Mouse (Mus musculus) limb, embryonic 14.5 days (tissue): ENCODE results near the gene Slc26a6. TPM values are rescaled to one million over a fixed set of nuclear protein-coding genes. Genes with fewer than 3 reads are reported as not detected.

ENCODE experiments used
- ATAC-seq: fragments of 200-750 bp; cut with Nextera tagmentation; 2 replicates; pipeline ENCODE4 v1.8.0; 2017; ENCODE audit warnings: low read depth, moderate number of reproducible peaks, moderate TSS enrichment; ENCODE audit not compliant: low FRiP score
- DNase-seq: peaks from one replicate; pipeline ENCODE4 v3.0.0-alpha.2; 2015; ENCODE audit warnings: low spot score
- H3K27ac ChIP-seq: fragments of 300-500 bp; sonication (generic); replicated peaks from 2 replicates; pipeline ENCODE4 v1.5.1; 2014; ENCODE audit warnings: low read depth, mild to moderate bottlenecking, low read length, moderate library complexity, mixed read lengths
- H3K27me3 ChIP-seq: fragments of 300-500 bp; sonication (generic); 2 replicates; pipeline ENCODE4 v1.6.1; 2014; ENCODE audit warnings: low read length, mixed read lengths; ENCODE audit not compliant: control insufficient read depth, insufficient read depth
- H3K36me3 ChIP-seq: fragments of 300-500 bp; sonication (generic); 2 replicates; pipeline ENCODE4 v1.6.1; 2014; ENCODE audit warnings: mild to moderate bottlenecking, low read length, moderate library complexity, mixed read lengths; ENCODE audit not compliant: control insufficient read depth, insufficient read depth
- H3K4me1 ChIP-seq: fragments of 300-500 bp; sonication (generic); 2 replicates; pipeline ENCODE4 v1.6.1; 2014; ENCODE audit warnings: antibody characterized with exemption, low read length, mixed read lengths; ENCODE audit not compliant: control insufficient read depth, insufficient read depth
- H3K4me2 ChIP-seq: fragments of 300-500 bp; sonication (generic); replicated peaks from 2 replicates; pipeline ENCODE4 v1.6.1; 2014; ENCODE audit warnings: low read depth, mild to moderate bottlenecking, low read length, moderate library complexity; ENCODE audit not compliant: severe bottlenecking
- H3K4me3 ChIP-seq: fragments of 300-500 bp; sonication (generic); replicated peaks from 2 replicates; pipeline ENCODE4 v1.5.1; 2014; ENCODE audit warnings: low read length
- H3K9ac ChIP-seq: fragments of 300-500 bp; sonication (generic); 2 replicates; pipeline ENCODE4 v1.6.1; 2014; ENCODE audit warnings: mild to moderate bottlenecking, low read depth, low read length, moderate library complexity; ENCODE audit not compliant: severe bottlenecking
- H3K9me3 ChIP-seq: fragments of 300-500 bp; sonication (generic); 2 replicates; pipeline ENCODE4 v1.6.1; 2016; ENCODE audit warnings: low read length; ENCODE audit not compliant: control insufficient read depth
- POLR2A ChIP-seq: fragments of 200-500 bp; IDR thresholded peaks from 2 replicates; pipeline ENCODE4 v1.8.0; 2012; ENCODE audit warnings: inconsistent platforms, mild to moderate bottlenecking, moderate library complexity, borderline replicate concordance; ENCODE audit not compliant: insufficient read depth, insufficient read length; ENCODE audit errors: extremely low read depth
- WGBS: fragments of 180-500 bp; shearing (Covaris S2); extraction: QIAGEN DNeasy Blood & Tissue Kit; methylation state at CpG from one replicate; pipeline ENCODE4 v1.1.7; 2014; 5-methylcytosine and 5-hydroxymethylcytosine counted together
- polyA plus RNA-seq, 2 experiments: library from polyadenylated mRNA; depleted of rRNA in 1 of 2; stranded (reverse) in 1 of 2; unstranded in 1 of 2; fragments of >200 nt; fragmentation: Nextera tagmentation in 1 of 2; extraction: Ambion mirVana in 1 of 2; gene quantifications; 2 replicates each; pipeline versions ENCODE4 v1.2.1 to v1.2.3; 2012 to 2014

Gene Slc26a6
- polyA plus RNA-seq, 2 experiments, result 14.5 to 28.8 TPM

DNA sequence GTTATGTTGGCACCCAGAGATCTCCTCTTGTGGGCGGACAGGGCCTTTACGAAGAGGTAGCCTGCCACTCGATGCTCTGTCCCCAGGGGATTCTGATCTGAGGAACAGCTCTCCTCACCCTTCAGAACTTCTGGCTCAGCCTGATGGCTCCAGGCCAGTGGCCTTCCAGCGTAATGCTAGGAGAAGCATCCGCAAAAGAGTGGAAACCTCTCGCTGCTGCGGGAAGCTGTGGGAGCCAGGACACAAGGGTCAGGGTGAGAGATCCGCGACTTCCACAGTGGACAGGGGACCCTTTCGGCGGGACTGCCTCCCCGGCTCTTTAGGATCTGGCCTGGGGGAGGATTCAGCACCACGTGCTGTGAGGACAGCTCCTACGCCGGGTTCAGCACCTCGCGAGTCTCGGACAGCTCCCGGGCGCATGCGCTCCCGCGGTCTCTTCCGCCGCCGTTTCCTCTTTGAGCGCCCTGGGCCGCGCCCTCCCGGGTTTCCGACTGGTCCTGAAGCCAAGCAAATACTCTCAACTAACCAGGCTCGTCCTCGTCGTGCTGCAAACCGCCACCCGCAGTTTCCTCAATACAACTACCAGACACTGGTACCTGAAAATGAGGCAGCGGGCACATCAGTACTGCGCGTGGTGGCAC is 26.3 kb upstream of the Slc26a6 start:
- no peak for TF ChIP-seq POLR2A
- Histone ChIP-seq H3K9ac (no peak overlapping the region), H3K27me3 (peaks cover 88% of the 10 kb centered on the region), H3K9me3 (no peaks in the 10 kb centered on the region), H3K4me2 (peak overlapping the region; percentile 75), H3K4me1 (peaks cover 9% of the 10 kb centered on the region), H3K4me3 (peak overlapping the region; percentile 40), H3K27ac (no peak overlapping the region), H3K36me3 (no peaks in the 10 kb centered on the region)
- DNase-seq (peak; percentile 25), ATAC-seq (peak; percentile 61; the same call in 1 of the 2 replicates)
- WGBS, result 4% methylated on average over 38 of the region's 39 CpGs

GRCm38 (mm10) chr9:108827454-108827853 is 25.6 kb upstream of the Slc26a6 start:
- Histone ChIP-seq H3K9me3 (no peaks in the 10 kb centered on the region), H3K4me3 (peak overlapping the region; percentile 40), H3K4me1 (peaks cover 12% of the 10 kb centered on the region), H3K27ac (no peak overlapping the region), H3K4me2 (peak overlapping the region; percentile 75), H3K36me3 (no peaks in the 10 kb centered on the region), H3K9ac (no peak overlapping the region), H3K27me3 (peaks cover 93% of the 10 kb centered on the region)
- no peak for TF ChIP-seq POLR2A
- ATAC-seq (no peak), DNase-seq (no peak)
- WGBS, result 11% methylated on average over 34 of the region's 34 CpGs

- no peak overlapping the region for H3K4me2 ChIP-seq
These were observed 25.2 kb upstream of the Slc26a6 start for GRCm38 (mm10) chr9:108827906-108828305.

DNA sequence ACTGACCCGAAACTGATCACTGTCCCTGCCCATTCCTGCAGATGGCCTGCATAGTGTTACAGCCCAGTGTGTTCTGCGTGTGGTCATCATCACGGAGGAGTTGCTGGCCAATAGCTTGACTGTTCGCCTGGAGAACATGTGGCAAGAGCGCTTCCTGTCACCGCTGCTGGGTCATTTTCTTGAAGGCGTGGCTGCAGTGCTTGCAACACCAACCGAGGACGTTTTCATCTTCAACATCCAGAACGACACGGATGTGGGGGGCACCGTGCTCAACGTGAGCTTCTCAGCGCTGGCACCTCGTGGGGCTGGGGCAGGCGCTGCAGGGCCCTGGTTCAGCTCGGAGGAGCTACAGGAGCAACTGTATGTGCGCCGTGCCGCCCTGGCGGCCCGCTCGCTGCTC is 21.4 kb upstream of the Slc26a6 start:
- TF ChIP-seq POLR2A, result no peak
- Histone ChIP-seq H3K36me3 (no peaks in the 10 kb centered on the region), H3K27me3 (peaks cover 71% of the 10 kb centered on the region), H3K4me2 (peak overlapping the region; percentile 95), H3K9ac (no peak overlapping the region), H3K4me3 (peak overlapping the region; percentile 48), H3K4me1 (peaks cover 12% of the 10 kb centered on the region), H3K9me3 (no peaks in the 10 kb centered on the region), H3K27ac (no peak overlapping the region)
- DNase-seq (no peak), ATAC-seq (no peak)
- 6% methylated on average over 23 of the region's 23 CpGs for WGBS

More at GRCm38 (mm10) chr9:108827906-108828305, 25.2 kb upstream of the Slc26a6 start:
- no peak overlapping the region for H3K4me3 ChIP-seq
- no peak overlapping the region for H3K27ac ChIP-seq
- ATAC-seq, result no peak
- H3K36me3 ChIP-seq, result no peaks in the 10 kb centered on the region
- peaks cover 97% of the 10 kb centered on the region for H3K27me3 ChIP-seq
- no peaks in the 10 kb centered on the region for H3K9me3 ChIP-seq
- DNase-seq, result no peak
- no peak overlapping the region for H3K9ac ChIP-seq
- WGBS, result 60% methylated on average over 18 of the region's 18 CpGs
- no peak for TF ChIP-seq POLR2A
- H3K4me1 ChIP-seq, result peaks cover 12% of the 10 kb centered on the region

DNA sequence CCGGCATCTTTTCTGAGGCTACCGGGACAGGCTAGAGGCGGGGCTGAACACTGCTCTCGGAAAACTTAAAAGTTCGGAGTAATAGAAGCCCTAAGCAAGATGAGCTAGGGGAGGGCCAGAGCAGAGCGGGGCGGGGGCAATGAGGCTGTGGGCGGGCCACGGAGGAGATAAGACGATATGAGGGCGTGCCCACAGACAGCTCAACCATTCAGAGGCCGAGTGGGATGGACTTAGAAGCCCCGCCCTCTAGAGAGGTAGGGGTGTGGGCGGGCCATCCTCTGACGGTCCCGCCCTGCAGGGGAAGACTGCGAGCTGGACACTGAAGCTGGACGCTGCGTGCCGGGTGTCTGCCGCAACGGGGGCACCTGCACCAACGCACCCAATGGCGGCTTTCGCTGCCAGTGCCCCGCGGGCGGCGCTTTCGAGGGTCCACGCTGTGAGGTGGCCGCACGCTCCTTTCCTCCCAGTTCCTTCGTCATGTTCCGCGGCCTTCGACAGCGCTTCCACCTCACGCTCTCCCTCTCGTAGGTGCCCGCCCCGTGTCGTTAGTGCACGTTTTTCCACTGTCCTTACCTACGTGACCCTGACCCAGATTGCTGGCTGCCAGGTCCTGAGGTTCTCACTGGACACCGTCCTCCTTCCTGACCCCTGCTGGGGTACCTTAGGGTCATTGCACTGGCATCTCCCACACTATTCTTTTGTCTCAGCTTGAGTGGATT is 20.5 kb upstream of the Slc26a6 start:
- Histone ChIP-seq H3K4me3 (peak overlapping the region; percentile 48), H3K9me3 (no peaks in the 10 kb centered on the region), H3K36me3 (no peaks in the 10 kb centered on the region), H3K4me1 (peaks cover 7% of the 10 kb centered on the region), H3K4me2 (peak overlapping the region; percentile 95), H3K9ac (no peak overlapping the region), H3K27me3 (peaks cover 61% of the 10 kb centered on the region), H3K27ac (no peak overlapping the region)
- peak; percentile 97 for DNase-seq
- ATAC-seq, result peak; percentile 97
- TF ChIP-seq POLR2A, result no peak
- WGBS, result 6% methylated on average over 35 of the region's 46 CpGs
